Mouse (Mus musculus): ENCODE data around the gene Atg7. TPM values are rescaled to one million over a fixed set of nuclear protein-coding genes. Genes with fewer than 3 reads are reported as not detected.

Atg7 gene
- polyA plus RNA-seq, 1 experiment: 43.3 TPM

GRCm38 (mm10) chr6:114876546-114876945 is 233.6 kb downstream of the Atg7 start:
- no peak overlapping the region for H3K27ac ChIP-seq (ENCODE audit: control insufficient read depth, insufficient read depth, low read depth, low read length, poor library complexity)
- 58% methylated on average over 6 of the region's 6 CpGs for WGBS
- peaks cover 5% of the 10 kb centered on the region; the same call in 1 of the 2 replicates for H3K4me1 ChIP-seq (ENCODE audit: control insufficient read depth, insufficient read depth, low read length)
- TF ChIP-seq CTCF (IDR thresholded peaks at IDR 0.05; ENCODE audit: control insufficient read depth, insufficient read depth, low read length) (no peak), POLR2A (IDR thresholded peaks at IDR 0.05; ENCODE audit: borderline replicate concordance, control insufficient read depth, low read depth, low read length) (no peak)
- no peak overlapping the region for H3K4me3 ChIP-seq (replicated peaks; ENCODE audit: control insufficient read depth, low read depth, low read length)

GRCm38 (mm10) chr6:114878841-114879520 is 236.1 kb downstream of the Atg7 start:
- H3K4me3 ChIP-seq (replicated peaks; ENCODE audit: control insufficient read depth, low read depth, low read length): no peak overlapping the region
- no peak overlapping the region for H3K27ac ChIP-seq (ENCODE audit: control insufficient read depth, insufficient read depth, low read depth, low read length, poor library complexity)
- no peak for TF ChIP-seq POLR2A (IDR thresholded peaks at IDR 0.05; ENCODE audit: borderline replicate concordance, control insufficient read depth, low read depth, low read length)
- TF ChIP-seq CTCF (IDR thresholded peaks at IDR 0.05; ENCODE audit: control insufficient read depth, insufficient read depth, low read length): no peak
- no peaks in the 10 kb centered on the region; the same call in 1 of the 2 replicates for H3K4me1 ChIP-seq (ENCODE audit: control insufficient read depth, insufficient read depth, low read length)
- WGBS: 88% methylated on average over 19 of the region's 19 CpGs

GRCm38 (mm10) chr6:114880798-114881197 is 237.9 kb downstream of the Atg7 start:
- no peak overlapping the region for H3K4me3 ChIP-seq (replicated peaks; ENCODE audit: control insufficient read depth, low read depth, low read length)
- H3K4me1 ChIP-seq (ENCODE audit: control insufficient read depth, insufficient read depth, low read length): peaks cover 1% of the 10 kb centered on the region
- 64% methylated on average over 4 of the region's 4 CpGs for WGBS
- no peak overlapping the region for H3K27ac ChIP-seq (ENCODE audit: control insufficient read depth, insufficient read depth, low read depth, low read length, poor library complexity)
- TF ChIP-seq CTCF (IDR thresholded peaks at IDR 0.05; ENCODE audit: control insufficient read depth, insufficient read depth, low read length) (no peak), POLR2A (IDR thresholded peaks at IDR 0.05; ENCODE audit: borderline replicate concordance, control insufficient read depth, low read depth, low read length) (no peak)

GRCm38 (mm10) chr6:114882212-114882611 is 239.3 kb downstream of the Atg7 start:
- Histone ChIP-seq H3K27ac (ENCODE audit: control insufficient read depth, insufficient read depth, low read depth, low read length, poor library complexity) (no peak overlapping the region), H3K4me3 (replicated peaks; ENCODE audit: control insufficient read depth, low read depth, low read length) (no peak overlapping the region), H3K4me1 (ENCODE audit: control insufficient read depth, insufficient read depth, low read length) (peaks cover 3% of the 10 kb centered on the region)
- 80% methylated on average over 5 of the region's 5 CpGs for WGBS
- TF ChIP-seq POLR2A (IDR thresholded peaks at IDR 0.05; ENCODE audit: borderline replicate concordance, control insufficient read depth, low read depth, low read length) (no peak), CTCF (IDR thresholded peaks at IDR 0.05; ENCODE audit: control insufficient read depth, insufficient read depth, low read length) (no peak)

GRCm38 (mm10) chr6:114882675-114883074 is 239.8 kb downstream of the Atg7 start:
- H3K4me1 ChIP-seq (ENCODE audit: control insufficient read depth, insufficient read depth, low read length): peaks cover 3% of the 10 kb centered on the region
- TF ChIP-seq POLR2A (IDR thresholded peaks at IDR 0.05; ENCODE audit: borderline replicate concordance, control insufficient read depth, low read depth, low read length) (no peak), CTCF (IDR thresholded peaks at IDR 0.05; ENCODE audit: control insufficient read depth, insufficient read depth, low read length) (no peak)
- no peak overlapping the region for H3K27ac ChIP-seq (ENCODE audit: control insufficient read depth, insufficient read depth, low read depth, low read length, poor library complexity)
- no peak overlapping the region for H3K4me3 ChIP-seq (replicated peaks; ENCODE audit: control insufficient read depth, low read depth, low read length)
- WGBS: 76% methylated on average over 7 of the region's 7 CpGs

- 34% methylated on average over 9 of the region's 9 CpGs for WGBS
- H3K4me1 ChIP-seq (ENCODE audit: control insufficient read depth, insufficient read depth, low read length): peaks cover 3% of the 10 kb centered on the region
- TF ChIP-seq POLR2A (IDR thresholded peaks at IDR 0.05; ENCODE audit: borderline replicate concordance, control insufficient read depth, low read depth, low read length) (no peak), CTCF (IDR thresholded peaks at IDR 0.05; ENCODE audit: control insufficient read depth, insufficient read depth, low read length) (no peak)
- H3K4me3 ChIP-seq (replicated peaks; ENCODE audit: control insufficient read depth, low read depth, low read length): no peak overlapping the region
- peak overlapping the region; percentile 17 for H3K27ac ChIP-seq (ENCODE audit: control insufficient read depth, insufficient read depth, low read depth, low read length, poor library complexity)
Observed at GRCm38 (mm10) chr6:114883261-114883740, 240.4 kb downstream of the Atg7 start.

- Histone ChIP-seq H3K4me1 (ENCODE audit: control insufficient read depth, insufficient read depth, low read length) (peaks cover 6% of the 10 kb centered on the region), H3K27ac (ENCODE audit: control insufficient read depth, insufficient read depth, low read depth, low read length, poor library complexity) (no peak overlapping the region), H3K4me3 (replicated peaks; ENCODE audit: control insufficient read depth, low read depth, low read length) (no peak overlapping the region)
- TF ChIP-seq CTCF (IDR thresholded peaks at IDR 0.05; ENCODE audit: control insufficient read depth, insufficient read depth, low read length) (no peak), POLR2A (IDR thresholded peaks at IDR 0.05; ENCODE audit: borderline replicate concordance, control insufficient read depth, low read depth, low read length) (no peak)
- WGBS: 85% methylated on average over 5 of the region's 5 CpGs
Observed at GRCm38 (mm10) chr6:114885129-114885528, 242.2 kb downstream of the Atg7 start.

GRCm38 (mm10) chr6:114886012-114886411 is 243.1 kb downstream of the Atg7 start:
- Histone ChIP-seq H3K4me1 (ENCODE audit: control insufficient read depth, insufficient read depth, low read length) (peaks cover 6% of the 10 kb centered on the region), H3K27ac (ENCODE audit: control insufficient read depth, insufficient read depth, low read depth, low read length, poor library complexity) (no peak overlapping the region; the same call in 1 of the 2 replicates), H3K4me3 (replicated peaks; ENCODE audit: control insufficient read depth, low read depth, low read length) (no peak overlapping the region)
- whole genome bisulfite sequencing: 54% methylated on average over 6 of the region's 6 CpGs
- TF ChIP-seq POLR2A (IDR thresholded peaks at IDR 0.05; ENCODE audit: borderline replicate concordance, control insufficient read depth, low read depth, low read length): no peak
- no peak for TF ChIP-seq CTCF (IDR thresholded peaks at IDR 0.05; ENCODE audit: control insufficient read depth, insufficient read depth, low read length)
